Mouse (Mus musculus) heart, adult 2 months (tissue): ENCODE measurements around the gene Efr3b.

Experiments used
- CTCF ChIP-seq: fragments of 200-600 bp; IDR thresholded peaks from 2 replicates; pipeline ENCODE4 v1.8.1; 2022; ENCODE audit warnings: antibody characterized with exemption, mild to moderate bottlenecking, moderate library complexity
- EP300 ChIP-seq: fragments of 200-500 bp; IDR thresholded peaks from 2 replicates; pipeline ENCODE4 v1.6.1; 2011; ENCODE audit warnings: low read depth, low read length, control low read depth; ENCODE audit not compliant: insufficient read depth
- POLR2A ChIP-seq: fragments of 200-500 bp; IDR thresholded peaks from 2 replicates; pipeline ENCODE4 v1.6.1; 2011; ENCODE audit warnings: mild to moderate bottlenecking, low read depth, low read length, control low read depth; ENCODE audit not compliant: insufficient read depth

DNA sequence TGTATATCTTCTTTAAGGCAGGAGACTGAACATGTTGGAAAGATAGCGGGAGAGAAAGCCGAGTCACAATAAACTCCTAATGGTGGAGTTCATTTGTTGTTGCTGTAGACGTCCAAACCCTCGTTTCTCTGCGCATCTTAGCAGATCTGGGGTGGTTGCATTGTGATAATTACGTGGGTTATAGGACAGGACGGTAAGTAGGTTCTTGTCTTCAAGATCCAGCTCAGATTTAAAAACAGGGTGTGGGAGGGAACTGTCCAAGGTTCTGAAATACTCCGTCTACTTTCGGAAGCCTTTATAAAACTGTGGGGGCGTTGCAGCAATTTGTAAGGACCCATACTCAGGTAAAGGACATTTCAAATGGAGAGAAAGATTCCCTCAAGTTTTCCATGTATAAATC is 83.3 kb downstream of the Efr3b start:
- TF ChIP-seq POLR2A = no peak
- TF ChIP-seq EP300 = no peak
- no peak for TF ChIP-seq CTCF
